Mouse (Mus musculus) CD4-positive helper T cell, adult 2 months (primary cell): ENCODE measurements around the gene R3hdm2.

ENCODE experiments used
- DNase-seq: peaks from one replicate; pipeline ENCODE4 v3.0.0-alpha.2; 2012; ENCODE audit warnings: low read depth, missing footprints, low spot score

Gene R3hdm2

GRCm38 (mm10) chr10:127491128-127491512 is 111.0 kb downstream of the R3hdm2 start:
- no peak for DNase-seq

- DNase-seq = no peak
These were observed 112.0 kb downstream of the R3hdm2 start for GRCm38 (mm10) chr10:127492118-127492517.

- DNase-seq = no peak
These were observed 116.0 kb downstream of the R3hdm2 start for GRCm38 (mm10) chr10:127496156-127496555.

GRCm38 (mm10) chr10:127499516-127499915 is 119.4 kb downstream of the R3hdm2 start:
- no peak for DNase-seq

- no peak for DNase-seq
These were observed 119.9 kb downstream of the R3hdm2 start for GRCm38 (mm10) chr10:127500042-127500441.

- no peak for DNase-seq
These were observed 121.1 kb downstream of the R3hdm2 start, which contains the start of gene Stac3 for GRCm38 (mm10) chr10:127500894-127501893. Gene Stac3 (plus strand): TSS chr10:127501686.

- peak; percentile 85 for DNase-seq
These were observed 128.1 kb downstream of the R3hdm2 start for GRCm38 (mm10) chr10:127508239-127508638.

- peak; percentile 86 for DNase-seq
These were observed 129.1 kb downstream of the R3hdm2 start for GRCm38 (mm10) chr10:127509051-127509836.

- no peak for DNase-seq
These were observed 129.9 kb downstream of the R3hdm2 start for GRCm38 (mm10) chr10:127509837-127510701.

- DNase-seq = no peak
These were observed 130.9 kb downstream of the R3hdm2 start for GRCm38 (mm10) chr10:127510895-127511617.

GRCm38 (mm10) chr10:127511634-127512306 is 131.6 kb downstream of the R3hdm2 start:
- DNase-seq = peak; percentile 88

GRCm38 (mm10) chr10:127512307-127512666 is 132.2 kb downstream of the R3hdm2 start:
- no peak for DNase-seq

- peak; percentile 92 for DNase-seq
These were observed 132.7 kb downstream of the R3hdm2 start for GRCm38 (mm10) chr10:127512813-127513212.

- peak; percentile 31 for DNase-seq
These were observed 133.5 kb downstream of the R3hdm2 start for GRCm38 (mm10) chr10:127513501-127514091.

- DNase-seq = no peak
These were observed 134.1 kb downstream of the R3hdm2 start for GRCm38 (mm10) chr10:127514111-127514698.

- DNase-seq = no peak
These were observed 134.6 kb downstream of the R3hdm2 start, which contains the start of gene Ndufa4l2 for GRCm38 (mm10) chr10:127514764-127515163. Gene Ndufa4l2 (plus strand): TSS chr10:127514967.

- no peak for DNase-seq
These were observed 135.3 kb downstream of the R3hdm2 start for GRCm38 (mm10) chr10:127515271-127515982.

- DNase-seq = no peak
These were observed 135.9 kb downstream of the R3hdm2 start for GRCm38 (mm10) chr10:127515983-127516459.
